Mouse (Mus musculus): ENCODE measurements around the gene Lce1l. TPM values are rescaled to one million over a fixed set of nuclear protein-coding genes. Genes with fewer than 3 reads are reported as not detected.
"Not testable (repeated sequence)": the region's sequence is repeated elsewhere in the genome, so short reads cannot be mapped to it uniquely, and the experiment has no call there.

Lce1l gene
- not detected in 2 replicates for polyA plus RNA-seq (2012; rRNA removed)

GRCm38 (mm10) chr3:92851186-92851585, at the start of gene Lce1l:
TSS of gene Lce1l (minus strand) at chr3:92851286.
- no peak within 1 kb of the TSS for H3K4me3 ChIP-seq (ENCODE audit: insufficient read depth, low read length)
- no peak for TF ChIP-seq POLR2A (IDR thresholded peaks at IDR 0.05; ENCODE audit: extremely low read depth, insufficient read depth, low read length)
- no peak for TF ChIP-seq CTCF (IDR thresholded peaks at IDR 0.05; ENCODE audit: extremely low read depth, insufficient read depth, low read length)
- H3K27ac ChIP-seq (ENCODE audit: insufficient read depth, low read length), result no peak within 1 kb of the TSS

GRCm38 (mm10) chr3:92894489-92894888, 43.4 kb upstream of the Lce1l start:
- Histone ChIP-seq H3K27ac (ENCODE audit: insufficient read depth, low read length) (no peak overlapping the region), H3K4me1 (ENCODE audit: control insufficient read depth, insufficient read depth, low read length) (no peaks in the 10 kb centered on the region), H3K4me3 (ENCODE audit: insufficient read depth, low read length) (no peak overlapping the region)
- TF ChIP-seq CTCF (IDR thresholded peaks at IDR 0.05; ENCODE audit: extremely low read depth, insufficient read depth, low read length) (no peak), POLR2A (IDR thresholded peaks at IDR 0.05; ENCODE audit: extremely low read depth, insufficient read depth, low read length) (no peak)

More at GRCm38 (mm10) chr3:92851186-92851585, at the start of gene Lce1l:
- H3K4me1 ChIP-seq (ENCODE audit: control insufficient read depth, insufficient read depth, low read length), result no peaks in the 10 kb centered on the region

DNA sequence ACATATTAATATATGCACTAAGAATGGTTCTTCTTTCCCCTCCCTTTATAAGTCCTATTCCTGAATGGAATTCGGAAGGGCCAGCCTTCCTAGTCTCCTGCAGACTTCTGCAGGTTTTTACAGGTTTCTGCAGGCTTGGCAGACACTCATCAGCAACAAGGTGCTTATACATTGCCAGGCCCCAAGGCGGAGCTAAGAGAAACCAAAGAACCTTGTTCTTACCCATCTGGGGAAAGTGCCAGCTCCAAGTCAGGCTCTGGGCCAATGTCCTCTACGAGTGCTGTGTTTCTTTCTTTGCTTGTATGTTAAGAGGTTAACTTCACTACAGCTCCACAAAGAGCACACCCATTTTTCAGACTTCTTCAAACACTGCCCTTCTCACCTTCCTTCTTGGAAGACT, 43.0 kb upstream of the Lce1l start:
- H3K4me1 ChIP-seq (ENCODE audit: control insufficient read depth, insufficient read depth, low read length), result no peaks in the 10 kb centered on the region
- no peak overlapping the region for H3K27ac ChIP-seq (ENCODE audit: insufficient read depth, low read length)
- no peak overlapping the region for H3K4me3 ChIP-seq (ENCODE audit: insufficient read depth, low read length)
- no peak for TF ChIP-seq POLR2A (IDR thresholded peaks at IDR 0.05; ENCODE audit: extremely low read depth, insufficient read depth, low read length)
- no peak for TF ChIP-seq CTCF (IDR thresholded peaks at IDR 0.05; ENCODE audit: extremely low read depth, insufficient read depth, low read length)

- Histone ChIP-seq H3K4me1 (ENCODE audit: control insufficient read depth, insufficient read depth, low read length) (no peaks in the 10 kb centered on the region), H3K4me3 (ENCODE audit: insufficient read depth, low read length) (no peak overlapping the region), H3K27ac (ENCODE audit: insufficient read depth, low read length) (no peak overlapping the region)
- TF ChIP-seq POLR2A (IDR thresholded peaks at IDR 0.05; ENCODE audit: extremely low read depth, insufficient read depth, low read length) (no peak), CTCF (IDR thresholded peaks at IDR 0.05; ENCODE audit: extremely low read depth, insufficient read depth, low read length) (no peak)
These were observed 23.1 kb upstream of the Lce1l start for GRCm38 (mm10) chr3:92874180-92874579.

DNA sequence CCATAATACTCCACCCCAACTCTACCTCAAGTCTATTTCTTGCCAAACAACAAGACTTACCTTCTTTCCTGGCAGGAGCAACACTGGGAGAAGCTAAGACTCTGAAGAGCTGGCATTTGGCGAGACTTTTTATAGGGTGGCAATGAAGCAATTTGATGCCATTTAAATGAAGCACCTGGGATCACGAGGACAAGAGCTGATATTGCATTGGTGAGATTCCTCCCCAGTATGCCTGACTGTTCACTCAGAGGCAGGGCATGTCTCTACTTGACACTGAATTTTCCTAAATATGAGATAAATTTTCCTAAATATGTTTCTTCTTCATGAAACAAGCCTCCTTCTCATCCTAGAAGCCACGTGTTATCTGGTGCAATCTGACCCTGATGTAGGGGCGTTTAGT, 19.0 kb upstream of the Lce1l start, which contains the start of gene 2310050C09Rik:
Gene 2310050C09Rik (minus strand): TSS at position 101 of the 400 bp plus-strand sequence.
- Histone ChIP-seq H3K4me1 (ENCODE audit: control insufficient read depth, insufficient read depth, low read length) (no peaks in the 10 kb centered on the region), H3K4me3 (ENCODE audit: insufficient read depth, low read length) (no peak within 1 kb of the TSS), H3K27ac (ENCODE audit: insufficient read depth, low read length) (no peak within 1 kb of the TSS)
- TF ChIP-seq POLR2A (IDR thresholded peaks at IDR 0.05; ENCODE audit: extremely low read depth, insufficient read depth, low read length) (no peak), CTCF (IDR thresholded peaks at IDR 0.05; ENCODE audit: extremely low read depth, insufficient read depth, low read length) (no peak)

GRCm38 (mm10) chr3:92827108-92827507, 24.0 kb downstream of the Lce1l start, which contains the start of gene Kprp:
TSS of gene Kprp (minus strand) at chr3:92827247.
- Histone ChIP-seq H3K4me3 (ENCODE audit: insufficient read depth, low read length) (no peak within 1 kb of the TSS), H3K4me1 (ENCODE audit: control insufficient read depth, insufficient read depth, low read length) (no peaks in the 10 kb centered on the region), H3K27ac (ENCODE audit: insufficient read depth, low read length) (no peak within 1 kb of the TSS)
- TF ChIP-seq POLR2A (IDR thresholded peaks at IDR 0.05; ENCODE audit: extremely low read depth, insufficient read depth, low read length) (no peak), CTCF (IDR thresholded peaks at IDR 0.05; ENCODE audit: extremely low read depth, insufficient read depth, low read length) (no peak)

GRCm38 (mm10) chr3:92825808-92826207, 25.3 kb downstream of the Lce1l start:
- H3K27ac ChIP-seq (ENCODE audit: insufficient read depth, low read length), result no peak overlapping the region
- TF ChIP-seq CTCF (IDR thresholded peaks at IDR 0.05; ENCODE audit: extremely low read depth, insufficient read depth, low read length), result peak; percentile 29; the same call in 1 of the 2 replicates
- TF ChIP-seq POLR2A (IDR thresholded peaks at IDR 0.05; ENCODE audit: extremely low read depth, insufficient read depth, low read length), result no peak
- no peaks in the 10 kb centered on the region for H3K4me1 ChIP-seq (ENCODE audit: control insufficient read depth, insufficient read depth, low read length)
- H3K4me3 ChIP-seq (ENCODE audit: insufficient read depth, low read length), result no peak overlapping the region

- H3K4me3 ChIP-seq (ENCODE audit: insufficient read depth, low read length); H3K4me1 ChIP-seq (ENCODE audit: control insufficient read depth, insufficient read depth, low read length); H3K27ac ChIP-seq (ENCODE audit: insufficient read depth, low read length): not testable (repeated sequence)
These were observed 35.0 kb downstream of the Lce1l start for GRCm38 (mm10) chr3:92816036-92816435.

- Histone ChIP-seq H3K4me1 (ENCODE audit: control insufficient read depth, insufficient read depth, low read length) (no peaks in the 10 kb centered on the region), H3K27ac (ENCODE audit: insufficient read depth, low read length) (no peak overlapping the region), H3K4me3 (ENCODE audit: insufficient read depth, low read length) (no peak overlapping the region)
- TF ChIP-seq POLR2A (IDR thresholded peaks at IDR 0.05; ENCODE audit: extremely low read depth, insufficient read depth, low read length), result no peak
- no peak for TF ChIP-seq CTCF (IDR thresholded peaks at IDR 0.05; ENCODE audit: extremely low read depth, insufficient read depth, low read length)
These were observed 35.5 kb downstream of the Lce1l start for GRCm38 (mm10) chr3:92815581-92815980.

- no peak within 1 kb of the TSS for H3K27ac ChIP-seq (ENCODE audit: insufficient read depth, low read length)
- H3K4me1 ChIP-seq (ENCODE audit: control insufficient read depth, insufficient read depth, low read length), result no peaks in the 10 kb centered on the region
- no peak for TF ChIP-seq POLR2A (IDR thresholded peaks at IDR 0.05; ENCODE audit: extremely low read depth, insufficient read depth, low read length)
- TF ChIP-seq CTCF (IDR thresholded peaks at IDR 0.05; ENCODE audit: extremely low read depth, insufficient read depth, low read length), result no peak
- no peak within 1 kb of the TSS for H3K4me3 ChIP-seq (ENCODE audit: insufficient read depth, low read length)
These were observed 43.3 kb downstream of the Lce1l start, which contains the start of gene Lce1k for GRCm38 (mm10) chr3:92807791-92808190. TSS of gene Lce1k (minus strand) at chr3:92807891.

Other genes with a start within 250 kb of the Lce1l start
- not detected in 2 replicates for gene 2210017I01Rik, start 243.8 kb downstream of the Lce1l start, polyA plus RNA-seq (2012; rRNA removed)
- gene Lce6a, start 229.6 kb downstream of the Lce1l start, polyA plus RNA-seq (2012; rRNA removed), result not detected in 2 replicates
- gene Lce1a1, start 203.0 kb downstream of the Lce1l start, polyA plus RNA-seq (2012; rRNA removed), result not detected in 2 replicates
- not detected in 2 replicates for gene Lce1b, start 194.4 kb downstream of the Lce1l start, polyA plus RNA-seq (2012; rRNA removed)
- not detected in 2 replicates for gene Lce1a2, start 181.0 kb downstream of the Lce1l start, polyA plus RNA-seq (2012; rRNA removed)
- gene Lce1c, start 172.0 kb downstream of the Lce1l start, polyA plus RNA-seq (2012; rRNA removed), result not detected in 2 replicates
- gene Lce1d, start 164.1 kb downstream of the Lce1l start, polyA plus RNA-seq (2012; rRNA removed), result not detected in 2 replicates
- not detected in 2 replicates for gene Lce1e, start 142.2 kb downstream of the Lce1l start, polyA plus RNA-seq (2012; rRNA removed)
- not detected in 2 replicates for gene Lce1f, start 130.9 kb downstream of the Lce1l start, polyA plus RNA-seq (2012; rRNA removed)
- gene Gm38119, start 112.2 kb downstream of the Lce1l start, polyA plus RNA-seq (2012; rRNA removed), result not detected in 2 replicates
- gene Lce1g, start 98.9 kb downstream of the Lce1l start, polyA plus RNA-seq (2012; rRNA removed), result not detected in 2 replicates
- not detected in 2 replicates for gene Lce1h, start 86.2 kb downstream of the Lce1l start, polyA plus RNA-seq (2012; rRNA removed)
- gene Lce1i, start 72.4 kb downstream of the Lce1l start, polyA plus RNA-seq (2012; rRNA removed), result not detected in 2 replicates
- gene Lce1j, start 60.8 kb downstream of the Lce1l start, polyA plus RNA-seq (2012; rRNA removed), result not detected in 2 replicates
- not detected in 2 replicates for gene Lce1k, start 43.4 kb downstream of the Lce1l start, polyA plus RNA-seq (2012; rRNA removed)
- not detected in 2 replicates for gene Kprp, start 24.0 kb downstream of the Lce1l start, polyA plus RNA-seq (2012; rRNA removed)
- gene 2310050C09Rik, start 18.9 kb upstream of the Lce1l start, polyA plus RNA-seq (2012; rRNA removed), result not detected in 2 replicates
- not detected in 2 replicates for gene Lce3a, start 74.9 kb upstream of the Lce1l start, polyA plus RNA-seq (2012; rRNA removed)
- gene Lce3b, start 81.7 kb upstream of the Lce1l start, polyA plus RNA-seq (2012; rRNA removed), result not detected in 2 replicates
- gene Lce3c, start 93.2 kb upstream of the Lce1l start, polyA plus RNA-seq (2012; rRNA removed), result not detected in 2 replicates
- gene Lce3d, start 106.1 kb upstream of the Lce1l start, polyA plus RNA-seq (2012; rRNA removed), result not detected in 2 replicates
- not detected in 2 replicates for gene Lce3e, start 115.8 kb upstream of the Lce1l start, polyA plus RNA-seq (2012; rRNA removed)
- not detected in 2 replicates for gene Lce3f, start 140.9 kb upstream of the Lce1l start, polyA plus RNA-seq (2012; rRNA removed)
- 0.21 and 0.27 TPM in 2 replicates for gene Crct1, start 164.4 kb upstream of the Lce1l start, polyA plus RNA-seq (2012; rRNA removed)
- not detected in 2 replicates for gene Lce1m, start 167.8 kb upstream of the Lce1l start, polyA plus RNA-seq (2012; rRNA removed)
- not detected in 2 replicates for gene Gm4858, start 217.5 kb upstream of the Lce1l start, polyA plus RNA-seq (2012; rRNA removed)